Mouse (Mus musculus) hindbrain, postnatal 0 days (tissue): ENCODE results near the gene Thnsl2. TPM values are rescaled to one million over a fixed set of nuclear protein-coding genes. Genes with fewer than 3 reads are reported as not detected.
A peak's percentile ranks its signal among the peaks of the same experiment; 100 is the strongest.

Experiments used
- ATAC-seq: fragments of 200-750 bp; cut with Nextera tagmentation; 2 replicates; pipeline ENCODE4 v1.8.0; 2017; ENCODE audit warnings: mild to moderate bottlenecking, moderate TSS enrichment, moderate library complexity
- DNase-seq: peaks from one replicate; pipeline ENCODE4 v3.0.0-alpha.2; 2015; ENCODE audit warnings: low spot score
- H3K27ac ChIP-seq: fragments of 300-500 bp; sonication (generic); 2 replicates; pipeline ENCODE4 v1.5.1; 2014; ENCODE audit warnings: mild to moderate bottlenecking
- H3K27me3 ChIP-seq: fragments of 300-500 bp; sonication (generic); 2 replicates; pipeline ENCODE4 v1.6.1; 2014; ENCODE audit warnings: low read length, mixed read lengths; ENCODE audit not compliant: insufficient read depth
- H3K36me3 ChIP-seq: fragments of 300-500 bp; sonication (generic); 2 replicates; pipeline ENCODE4 v1.6.1; 2014; ENCODE audit warnings: low read length, mixed read lengths; ENCODE audit not compliant: insufficient read depth
- H3K4me1 ChIP-seq: fragments of 300-500 bp; sonication (generic); 2 replicates; pipeline ENCODE4 v1.6.1; 2014; ENCODE audit warnings: antibody characterized with exemption, low read length, mixed read lengths; ENCODE audit not compliant: insufficient read depth
- H3K4me2 ChIP-seq: fragments of 300-500 bp; sonication (generic); 2 replicates; pipeline ENCODE4 v1.6.1; 2014; ENCODE audit warnings: low read depth, mild to moderate bottlenecking, low read length, moderate library complexity, mixed read lengths
- H3K4me3 ChIP-seq: fragments of 300-500 bp; sonication (generic); 2 replicates; pipeline ENCODE4 v1.5.1; 2014; ENCODE audit warnings: low read length
- H3K9ac ChIP-seq: fragments of 300-500 bp; sonication (generic); replicated peaks from 2 replicates; pipeline ENCODE4 v1.6.1; 2014; ENCODE audit warnings: mild to moderate bottlenecking, low read length, moderate library complexity, mixed read lengths
- H3K9me3 ChIP-seq: fragments of 300-500 bp; sonication (generic); 2 replicates; pipeline ENCODE4 v1.6.1; 2016; ENCODE audit warnings: low read length, mixed read lengths
- CTCF ChIP-seq: IDR thresholded peaks from 2 replicates; pipeline ENCODE4 v1.5.1; 2016; ENCODE audit warnings: antibody characterized with exemption, control low read depth, low read depth
- WGBS: fragments of 180-500 bp; shearing (Covaris S2); extraction: QIAGEN DNeasy Blood & Tissue Kit; methylation state at CpG from one replicate; pipeline ENCODE4 v1.1.7; 2014; 5-methylcytosine and 5-hydroxymethylcytosine counted together
- polyA plus RNA-seq: library from polyadenylated mRNA; unstranded; fragments of >200 nt; fragmentation: Nextera tagmentation; extraction: Ambion mirVana; gene quantifications from 2 replicates; pipeline ENCODE4 v1.2.1, GENCODE M21; 2015
- total RNA-seq: library from RNA; depleted of rRNA; stranded (reverse); fragments of >200 nt; gene quantifications from 2 replicates; pipeline ENCODE4 v1.2.3, GENCODE M21; 2014

Gene Thnsl2
- total and polyA plus RNA-seq, 2 experiments from 2014 or later: 6.8 to 10.2 TPM

DNA sequence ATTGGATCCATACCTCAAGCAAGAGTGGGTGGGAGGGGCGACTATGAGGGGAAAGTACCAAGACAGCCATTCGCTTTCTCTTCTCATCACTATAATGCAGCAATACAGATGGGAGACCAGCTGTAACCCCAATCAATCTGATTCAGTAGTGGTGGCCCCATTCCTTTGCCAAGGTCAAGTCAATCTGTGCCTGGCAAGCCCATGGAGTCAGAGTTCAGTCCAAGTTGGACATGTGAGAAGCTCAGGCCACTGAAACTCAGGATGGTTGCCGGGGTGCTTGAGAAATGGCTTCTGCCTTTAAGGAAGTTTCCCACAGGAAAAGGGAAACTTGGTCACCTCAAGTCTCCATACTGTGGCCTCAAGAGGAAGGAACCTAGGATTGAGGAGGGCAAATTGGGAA, 9.2 kb downstream of the Thnsl2 start:
- DNase-seq (no peak), ATAC-seq (no peak)
- no peak for TF ChIP-seq CTCF
- H3K4me3 ChIP-seq: no peak overlapping the region
- no peak overlapping the region for H3K4me2 ChIP-seq
- no peaks in the 10 kb centered on the region for H3K9me3 ChIP-seq
- H3K27me3 ChIP-seq: no peaks in the 10 kb centered on the region
- no peak overlapping the region for H3K9ac ChIP-seq
- no peaks in the 10 kb centered on the region for H3K4me1 ChIP-seq
- no peaks in the 10 kb centered on the region for H3K36me3 ChIP-seq
- WGBS: 85% methylated on average over 3 of the region's 3 CpGs
- H3K27ac ChIP-seq: no peak overlapping the region

DNA sequence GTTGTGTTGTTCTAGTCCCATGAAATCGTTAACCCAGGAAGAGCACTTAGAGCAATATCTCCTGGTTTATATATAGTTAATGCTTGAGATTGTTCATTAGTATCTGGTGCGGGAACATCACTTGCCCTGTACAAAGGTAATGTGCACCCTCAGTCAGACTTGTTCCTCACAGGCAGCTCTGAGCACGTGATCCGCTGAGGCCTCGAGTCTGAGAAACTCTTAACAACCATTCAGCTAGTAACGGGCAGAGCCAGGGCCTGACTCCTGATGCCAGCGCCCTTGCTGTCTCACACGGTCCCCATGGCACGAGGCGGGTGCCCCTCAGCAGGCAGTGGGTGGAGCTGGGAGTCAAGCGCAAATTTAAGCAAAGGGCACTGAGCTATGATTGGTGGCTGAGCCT, 10.7 kb downstream of the Thnsl2 start:
- H3K9me3 ChIP-seq: no peaks in the 10 kb centered on the region
- no peak overlapping the region for H3K4me2 ChIP-seq
- no peaks in the 10 kb centered on the region for H3K36me3 ChIP-seq
- no peak for TF ChIP-seq CTCF
- no peak overlapping the region for H3K27ac ChIP-seq
- no peaks in the 10 kb centered on the region for H3K4me1 ChIP-seq
- H3K9ac ChIP-seq: no peak overlapping the region
- no peaks in the 10 kb centered on the region for H3K27me3 ChIP-seq
- DNase-seq (no peak), ATAC-seq (no peak)
- no peak overlapping the region for H3K4me3 ChIP-seq
- 82% methylated on average over 11 of the region's 11 CpGs for WGBS

DNA sequence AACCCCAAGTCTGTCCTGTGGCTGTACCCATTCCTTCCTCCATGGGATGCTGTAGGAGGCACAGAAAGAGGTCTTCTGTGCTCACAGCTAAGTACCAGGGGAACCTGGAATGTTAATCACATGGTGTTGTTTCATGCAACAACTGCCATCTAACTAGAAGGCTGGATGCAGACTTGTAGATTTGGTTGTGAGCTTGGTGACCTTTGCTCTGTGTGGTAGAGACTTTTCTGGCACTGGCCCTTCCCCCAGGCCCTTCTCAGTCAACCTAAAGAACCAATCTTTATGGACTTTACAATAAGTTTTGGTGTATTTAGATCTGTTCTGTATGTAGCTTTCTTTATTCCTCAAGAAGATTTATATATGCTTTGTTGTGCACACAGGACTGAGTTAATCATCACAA, 13.2 kb downstream of the Thnsl2 start:
- no peaks in the 10 kb centered on the region for H3K27me3 ChIP-seq
- ATAC-seq (no peak), DNase-seq (no peak)
- H3K4me1 ChIP-seq: no peaks in the 10 kb centered on the region
- H3K9me3 ChIP-seq: no peaks in the 10 kb centered on the region
- no peaks in the 10 kb centered on the region for H3K36me3 ChIP-seq
- no peak overlapping the region for H3K4me3 ChIP-seq
- no peak for TF ChIP-seq CTCF
- no peak overlapping the region for H3K4me2 ChIP-seq
- no peak overlapping the region for H3K9ac ChIP-seq
- no peak overlapping the region for H3K27ac ChIP-seq

DNA sequence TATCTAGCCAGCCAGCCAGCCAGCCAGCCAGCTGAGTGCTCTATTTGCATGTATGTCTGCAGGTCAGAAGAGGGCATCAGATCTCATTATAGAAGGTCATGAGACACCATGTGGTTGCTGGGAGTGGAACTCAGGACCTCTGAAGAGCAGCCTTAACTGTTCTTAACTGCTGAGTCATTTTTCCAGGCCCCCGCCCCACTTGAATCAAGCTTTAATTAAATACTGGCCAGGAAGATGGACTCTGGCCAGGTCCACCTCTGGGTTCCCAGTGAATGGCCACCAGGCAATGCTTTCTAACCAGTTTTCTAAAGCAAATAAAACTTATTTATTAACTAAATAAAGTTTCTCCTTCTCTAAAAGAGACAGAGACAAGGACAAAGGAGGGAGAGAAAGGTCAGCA, 14.0 kb downstream of the Thnsl2 start:
- Histone ChIP-seq H3K9ac (no peak overlapping the region), H3K36me3 (no peaks in the 10 kb centered on the region), H3K9me3 (no peaks in the 10 kb centered on the region), H3K4me3 (no peak overlapping the region), H3K4me2 (no peak overlapping the region), H3K27me3 (no peaks in the 10 kb centered on the region), H3K4me1 (no peaks in the 10 kb centered on the region), H3K27ac (no peak overlapping the region)
- TF ChIP-seq CTCF: no peak
- WGBS: 96% methylated on average over 1 of the region's 1 CpGs
- ATAC-seq: no peak
- no peak for DNase-seq

DNA sequence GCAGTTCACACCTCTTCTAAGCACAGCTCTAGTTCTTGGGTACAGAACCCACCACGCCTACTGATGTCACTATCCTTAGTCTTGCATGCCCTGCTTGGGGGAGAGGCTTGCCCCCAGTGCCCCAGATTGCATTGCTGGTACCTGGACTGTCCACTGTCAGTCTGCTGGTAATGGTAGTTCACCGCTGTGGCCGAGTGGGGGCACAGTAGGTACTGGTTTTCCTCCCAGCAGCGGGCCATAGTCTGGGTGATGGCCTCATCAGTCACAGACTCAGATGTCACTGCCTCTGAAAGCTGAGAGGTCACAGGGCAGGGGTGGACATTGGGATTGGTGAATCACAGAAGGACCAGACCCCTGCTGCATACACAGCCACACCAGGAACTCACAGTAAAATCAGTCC, 15.2 kb downstream of the Thnsl2 start:
- Histone ChIP-seq H3K36me3 (no peaks in the 10 kb centered on the region), H3K4me1 (no peaks in the 10 kb centered on the region), H3K9ac (no peak overlapping the region), H3K4me3 (no peak overlapping the region), H3K4me2 (no peak overlapping the region), H3K9me3 (no peaks in the 10 kb centered on the region), H3K27me3 (no peaks in the 10 kb centered on the region), H3K27ac (no peak overlapping the region)
- no peak for DNase-seq
- TF ChIP-seq CTCF: peak; percentile 26; the same call in 1 of the 2 replicates
- WGBS: 45% methylated on average over 4 of the region's 4 CpGs
- no peak for ATAC-seq

DNA sequence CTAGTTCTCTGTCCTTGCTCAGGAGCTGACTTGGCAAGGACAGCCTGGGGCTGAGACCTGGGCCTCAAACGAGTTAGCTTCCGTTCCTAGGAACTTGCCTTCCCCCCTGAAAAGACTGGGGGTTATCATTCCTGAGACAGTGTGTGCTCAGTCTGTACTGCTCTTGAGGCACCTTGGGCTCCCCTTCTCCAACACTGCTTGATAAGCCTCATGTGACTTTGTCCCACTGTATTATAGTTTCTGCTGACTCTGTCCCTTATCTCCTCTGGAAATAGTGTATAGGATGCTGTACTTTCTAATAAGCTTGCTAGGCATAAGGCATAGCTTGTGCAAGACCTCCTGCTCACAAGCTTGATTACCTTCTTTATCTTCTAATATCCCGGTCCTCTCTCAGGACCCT, 17.9 kb downstream of the Thnsl2 start:
- WGBS: 62% methylated on average over 3 of the region's 3 CpGs
- Histone ChIP-seq H3K9me3 (no peaks in the 10 kb centered on the region), H3K27me3 (no peaks in the 10 kb centered on the region), H3K4me2 (no peak overlapping the region), H3K4me1 (no peaks in the 10 kb centered on the region), H3K36me3 (no peaks in the 10 kb centered on the region), H3K27ac (no peak overlapping the region), H3K9ac (no peak overlapping the region), H3K4me3 (no peak overlapping the region)
- ATAC-seq (no peak), DNase-seq (no peak)
- TF ChIP-seq CTCF: no peak

DNA sequence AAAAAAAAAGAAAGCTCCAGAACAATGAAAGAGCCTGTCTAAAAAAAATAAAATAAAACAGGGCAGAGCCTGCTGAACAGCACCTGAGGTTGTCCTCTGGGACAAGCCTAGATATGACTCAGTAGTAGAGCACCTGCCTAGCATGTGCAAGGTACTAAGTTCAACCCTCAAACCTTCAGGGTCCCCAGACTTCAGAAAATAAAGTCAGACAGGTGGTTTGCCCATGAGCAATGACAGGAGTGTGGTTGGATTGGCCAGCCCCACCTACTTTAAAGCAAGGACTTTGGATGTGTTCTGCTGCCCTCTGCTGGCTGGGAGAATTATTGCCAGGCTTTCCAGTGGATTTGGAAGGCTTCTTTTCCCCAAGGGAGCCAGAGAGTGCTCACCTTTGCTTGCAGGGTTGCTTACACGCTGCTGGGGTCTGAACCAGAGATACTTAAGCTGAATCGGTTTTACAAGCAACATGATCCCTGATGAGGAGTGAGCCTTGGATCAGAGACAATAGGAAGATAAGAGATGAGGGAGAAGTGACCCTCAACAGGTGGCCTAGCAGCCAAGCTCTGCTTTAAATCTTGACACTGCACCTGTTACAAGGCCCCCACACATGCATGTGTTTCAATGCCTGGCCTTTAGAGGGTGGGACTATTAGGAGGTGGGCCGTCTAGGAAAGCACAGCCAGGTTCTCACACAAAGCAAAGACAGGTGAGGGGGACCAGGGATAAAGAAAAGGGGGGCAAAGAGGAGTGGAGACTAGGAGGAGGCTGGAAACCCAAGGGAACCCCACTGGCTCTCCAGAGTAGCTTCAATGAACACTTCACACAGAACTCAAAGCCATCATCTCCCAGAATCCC, 19.0 kb downstream of the Thnsl2 start:
- DNase-seq: peak; percentile 92
- no peak overlapping the region for H3K27ac ChIP-seq
- peak; percentile 68 for ATAC-seq
- H3K27me3 ChIP-seq: no peaks in the 10 kb centered on the region
- no peaks in the 10 kb centered on the region for H3K36me3 ChIP-seq
- TF ChIP-seq CTCF: peak; percentile 90
- no peaks in the 10 kb centered on the region for H3K9me3 ChIP-seq
- no peak overlapping the region for H3K4me2 ChIP-seq
- H3K4me3 ChIP-seq: no peak overlapping the region
- H3K4me1 ChIP-seq: no peaks in the 10 kb centered on the region
- 11% methylated on average over 3 of the region's 3 CpGs for WGBS
- H3K9ac ChIP-seq: no peak overlapping the region
